Mouse (Mus musculus) heart, adult 8-10 months (tissue): ENCODE measurements around the gene Trmt10c. TPM values are rescaled to one million over a fixed set of nuclear protein-coding genes. Genes with fewer than 3 reads are reported as not detected.
"Not testable (repeated sequence)": the region's sequence is repeated elsewhere in the genome, so short reads cannot be mapped to it uniquely, and the experiment has no call there.

Experiments used
- DNase-seq: peaks from one replicate; pipeline ENCODE4 v3.0.0; 2022; ENCODE audit warnings: low spot score
- total RNA-seq, 4 experiments: library from RNA; stranded (reverse); gene quantifications; 2 replicates each; pipeline ENCODE4 v1.2.4; 2022

The Trmt10c gene
- total RNA-seq: 10 to 100 TPM in 3 of 4 experiments, 1 to 10 TPM in 1; 9.7 to 12.9 (median 11.9) TPM

- peak; percentile 91 for DNase-seq
Observed at GRCm38 (mm10) chr16:56037138-56038010, at the start of gene Trmt10c. Gene Trmt10c, minus strand, starts transcription at chr16:56037819.

GRCm38 (mm10) chr16:56086336-56086735, 48.7 kb upstream of the Trmt10c start:
- no peak for DNase-seq

DNA sequence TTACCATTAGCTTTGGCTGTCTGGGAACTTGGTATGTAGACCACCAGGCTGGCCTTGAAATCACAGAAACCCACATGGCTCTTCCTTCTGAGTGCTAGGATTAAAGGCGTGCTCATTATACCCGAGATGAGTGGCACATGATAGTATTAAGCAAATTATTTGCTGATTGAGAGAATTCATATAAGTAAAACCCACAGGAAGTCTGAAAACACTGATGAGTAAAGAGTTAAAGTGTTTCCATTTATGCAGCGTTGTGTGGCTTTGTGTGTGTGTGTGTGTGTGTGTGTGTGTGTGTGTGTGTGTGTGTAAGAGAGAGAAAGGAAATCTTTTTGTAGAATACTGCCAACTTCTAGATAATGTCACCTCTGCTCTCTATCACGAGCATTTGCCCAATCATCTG, 44.1 kb upstream of the Trmt10c start:
- DNase-seq: no peak

- DNase-seq: no peak
Observed at GRCm38 (mm10) chr16:56079419-56079818, 41.8 kb upstream of the Trmt10c start.

GRCm38 (mm10) chr16:56076121-56076869, 38.7 kb upstream of the Trmt10c start:
- no peak for DNase-seq

DNA sequence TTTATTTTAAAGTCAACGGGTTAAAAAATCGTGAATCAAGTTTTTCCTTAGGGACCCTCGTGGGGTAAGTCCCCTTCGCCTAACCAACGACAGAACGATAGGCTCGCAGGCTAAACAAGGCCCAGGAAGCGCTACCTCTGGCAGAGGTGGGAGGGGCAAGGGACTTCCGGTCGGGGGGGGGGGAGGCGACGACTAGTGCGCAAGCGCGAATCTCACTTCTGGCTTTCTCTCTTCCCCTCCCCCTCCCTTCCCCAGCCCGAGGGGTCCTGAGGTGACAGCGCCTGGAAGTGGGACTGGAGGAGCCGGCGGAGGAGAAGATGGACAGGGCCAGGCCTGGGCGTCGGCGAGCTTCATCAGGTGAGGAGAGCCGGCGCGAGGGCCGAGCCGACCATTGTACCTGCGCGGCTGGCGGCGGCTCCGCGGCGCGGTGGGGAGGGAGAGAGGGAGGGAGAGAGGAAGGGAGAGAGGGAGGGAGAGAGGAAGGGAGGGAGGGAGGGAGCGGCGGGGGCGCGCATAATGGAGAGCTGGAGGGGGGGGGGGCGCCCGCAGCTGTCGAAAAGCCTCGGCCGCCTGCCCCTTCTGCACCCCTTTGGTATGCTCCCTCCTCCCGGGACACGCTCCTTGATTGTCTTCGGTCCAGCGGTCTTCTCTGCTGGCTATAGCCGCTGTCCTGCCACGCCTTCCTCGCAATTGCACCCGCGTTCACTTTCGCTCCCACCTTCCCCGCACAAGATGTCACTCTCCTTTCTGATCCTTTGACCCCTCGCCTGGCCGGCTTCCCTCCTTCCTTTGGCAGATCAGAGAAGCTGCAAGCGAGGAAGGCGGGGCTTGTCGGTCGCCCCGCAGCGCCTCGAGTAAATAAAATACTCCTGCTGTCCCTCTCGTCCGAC, 37.8 kb upstream of the Trmt10c start:
- peak; percentile 82 for DNase-seq

- DNase-seq: no peak
Observed at GRCm38 (mm10) chr16:56074565-56074964, 36.9 kb upstream of the Trmt10c start.

GRCm38 (mm10) chr16:56074122-56074521, 36.5 kb upstream of the Trmt10c start:
- no peak for DNase-seq

- not testable (repeated sequence) for DNase-seq
Observed at GRCm38 (mm10) chr16:56073150-56073549, 35.5 kb upstream of the Trmt10c start.

GRCm38 (mm10) chr16:56072533-56072932, 34.9 kb upstream of the Trmt10c start:
- DNase-seq: no peak

DNA sequence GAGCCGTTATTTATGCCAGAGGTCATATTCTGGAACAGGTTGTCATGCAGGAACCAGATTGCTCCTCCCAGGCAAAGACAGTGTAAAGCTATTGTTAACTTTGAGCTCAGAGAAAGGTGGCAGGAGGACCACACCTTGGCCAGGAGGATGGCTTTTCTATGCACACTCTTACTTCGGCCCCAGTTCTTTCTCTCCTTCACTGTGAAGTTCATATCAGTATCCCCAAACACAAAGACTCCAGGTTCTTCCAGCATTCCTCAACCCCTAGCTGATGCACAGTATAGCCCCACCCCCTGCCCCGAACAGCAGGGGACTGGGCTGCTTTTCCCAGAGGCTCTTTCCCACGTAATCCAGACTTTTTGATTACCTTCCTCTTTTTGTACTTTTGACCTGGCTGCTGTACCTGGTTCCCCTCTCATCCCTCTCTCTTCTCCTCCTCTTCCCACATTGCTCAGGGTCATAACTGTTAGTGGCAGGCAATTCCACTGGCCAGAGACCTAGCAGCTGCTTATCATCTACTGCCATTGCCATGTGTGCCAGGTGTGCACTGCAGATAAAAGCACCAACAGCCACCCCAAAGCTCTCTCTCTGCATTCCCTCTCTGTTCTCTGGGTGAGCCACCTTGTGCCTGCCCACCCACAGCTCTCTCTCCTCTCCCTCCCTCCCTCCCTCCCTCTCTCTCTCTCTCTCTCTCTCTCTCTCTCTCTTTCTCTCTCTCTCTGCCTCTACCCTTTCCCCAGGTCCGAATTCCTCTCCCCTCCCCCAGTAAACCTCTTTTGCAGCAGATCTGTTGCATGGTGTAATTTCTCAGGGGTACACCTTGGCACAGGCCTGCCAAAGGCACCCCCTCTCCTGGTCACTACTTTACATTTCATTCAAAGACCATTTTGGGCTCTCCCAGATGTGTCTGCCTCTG, 34.0 kb upstream of the Trmt10c start:
- DNase-seq: no peak

- no peak for DNase-seq
Observed at GRCm38 (mm10) chr16:56068523-56069070, 31.0 kb upstream of the Trmt10c start.

- DNase-seq: no peak
Observed at GRCm38 (mm10) chr16:56066113-56066512, 28.5 kb upstream of the Trmt10c start.

GRCm38 (mm10) chr16:56064334-56064990, 26.8 kb upstream of the Trmt10c start:
- DNase-seq: peak; percentile 50

DNA sequence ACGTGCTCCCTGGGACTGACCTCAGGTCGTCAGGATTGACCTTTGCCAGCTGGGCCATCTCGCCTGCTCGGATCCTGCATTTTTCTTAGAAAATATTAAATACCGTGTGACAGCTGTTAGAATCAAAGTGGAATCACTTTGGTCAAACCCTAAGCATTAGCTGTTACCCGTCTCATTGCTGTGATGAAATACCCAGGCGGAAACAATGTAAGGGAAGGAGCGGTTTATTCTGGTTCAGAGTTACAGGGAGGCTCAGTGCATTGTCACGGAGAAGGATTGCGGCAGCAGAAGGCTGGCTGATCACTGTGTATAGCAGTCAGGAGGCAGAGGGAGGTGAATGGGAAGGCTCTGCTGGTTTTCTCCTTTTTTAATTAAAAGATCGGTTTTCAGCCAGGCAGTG, 25.4 kb upstream of the Trmt10c start:
- DNase-seq: no peak

- DNase-seq: no peak
Observed at GRCm38 (mm10) chr16:56061995-56062594, 24.5 kb upstream of the Trmt10c start.

GRCm38 (mm10) chr16:56058151-56058550, 20.5 kb upstream of the Trmt10c start:
- DNase-seq: no peak

GRCm38 (mm10) chr16:56056944-56057590, 19.4 kb upstream of the Trmt10c start:
- no peak for DNase-seq

GRCm38 (mm10) chr16:56055911-56056310, 18.3 kb upstream of the Trmt10c start:
- DNase-seq: no peak
